8 mouse cellular contexts compared by ENCODE assay signal in the genomic region with DNA sequence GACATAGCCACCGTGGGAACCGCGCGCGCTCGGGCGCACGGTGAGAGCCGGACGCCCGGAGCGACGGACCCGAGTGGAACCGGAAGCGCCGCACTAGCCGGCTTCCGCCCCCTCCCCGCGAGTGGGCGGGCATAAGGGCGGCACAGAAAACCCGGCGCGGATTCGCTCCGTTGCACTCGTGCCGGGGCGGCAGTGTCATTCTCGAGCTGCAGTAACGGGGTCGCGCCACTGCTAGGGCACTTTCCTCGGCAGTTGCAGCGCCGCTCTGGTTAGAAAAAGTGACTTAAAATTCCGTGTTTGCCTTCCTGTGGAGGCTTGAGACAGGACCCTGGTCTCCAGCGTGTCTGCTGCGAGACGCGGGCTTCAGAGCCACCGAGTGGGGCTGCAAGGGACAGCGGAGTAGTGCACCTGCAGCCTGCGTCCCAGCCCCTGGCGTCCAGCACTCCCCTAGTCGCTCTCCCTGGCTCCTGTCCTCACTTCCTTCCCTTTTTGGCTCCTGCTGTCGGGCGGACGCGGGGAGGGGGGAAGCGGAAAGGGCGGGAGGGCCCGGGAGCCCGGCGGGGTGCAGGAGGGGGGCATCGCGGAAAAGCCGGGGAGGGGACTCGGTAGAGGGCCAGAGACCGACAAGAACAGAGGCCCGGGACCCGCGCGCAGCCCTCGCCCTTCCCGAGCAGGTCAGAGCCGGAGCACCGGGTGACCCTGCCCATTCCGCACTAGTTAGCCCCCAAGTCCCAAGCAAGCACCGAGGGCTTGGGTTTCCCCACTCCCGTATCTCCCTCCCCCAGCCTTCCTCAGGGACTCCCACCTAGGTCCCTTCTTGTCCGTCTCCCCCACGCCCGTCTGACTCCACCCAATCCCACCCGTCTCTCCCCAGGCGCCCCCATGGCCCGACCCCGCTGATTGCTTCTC. TPM values are rescaled to one million over a fixed set of nuclear protein-coding genes. Genes with fewer than 3 reads are reported as not detected.
A peak's percentile ranks its signal among the peaks of the same experiment; 100 is the strongest.
DNase-seq lines count a peak whose midpoint lies in the region; ATAC-seq and TF ChIP-seq lines count a peak whose summit lies in the region.

A gene (plus strand): TSS at position 173 of the 909 bp plus-strand sequence.

- H3K4me3 ChIP-seq in brown adipose tissue, adult 24 weeks (ENCODE audit: insufficient read depth, low read depth, low read length): peak within 1 kb of the TSS; percentile 90
- peak within 1 kb of the TSS; percentile 96 for H3K4me3 ChIP-seq in heart, embryonic 13.5 days
- H3K4me3 ChIP-seq in kidney, postnatal 0 days (replicated peaks; ENCODE audit: low read depth, low read length): peak within 1 kb of the TSS; percentile 82
- H3K4me3 ChIP-seq in liver, embryonic 11.5 days (ENCODE audit: low read depth, low read length): peak within 1 kb of the TSS; percentile 91
- peak within 1 kb of the TSS; percentile 82 for H3K4me3 ChIP-seq in myocyte

- no peaks in the 10 kb centered on the region for H3K9me3 ChIP-seq in heart, embryonic 13.5 days
- H3K9me3 ChIP-seq in kidney, postnatal 0 days (replicated peaks; ENCODE audit: low read length): no peaks in the 10 kb centered on the region
- no peaks in the 10 kb centered on the region for H3K9me3 ChIP-seq in liver, embryonic 11.5 days (ENCODE audit: control insufficient read depth, low read length)

- WGBS in heart, embryonic 13.5 days: under 1% methylated on average over 77 of the region's 80 CpGs
- WGBS in kidney, postnatal 0 days: 0% methylated on average over 68 of the region's 80 CpGs
- under 1% methylated on average over 75 of the region's 80 CpGs for WGBS in liver, embryonic 11.5 days

- peak; percentile 40; the same call in 1 of the 2 replicates for TF ChIP-seq CTCF in kidney, postnatal 0 days (IDR thresholded peaks at IDR 0.05; ENCODE audit: low read depth)

- peaks cover 59% of the 10 kb centered on the region for H3K36me3 ChIP-seq in heart, embryonic 13.5 days
- peaks cover 16% of the 10 kb centered on the region for H3K36me3 ChIP-seq in kidney, postnatal 0 days (ENCODE audit: insufficient read depth, low read length)
- peaks cover 11% of the 10 kb centered on the region; the same call in 1 of the 2 replicates for H3K36me3 ChIP-seq in liver, embryonic 11.5 days (ENCODE audit: control insufficient read depth, insufficient read depth, low read length)
- H3K36me3 ChIP-seq in myocyte (ENCODE audit: control insufficient read depth, insufficient read depth): no peaks in the 10 kb centered on the region

- H3K27ac ChIP-seq in brown adipose tissue, adult 24 weeks (replicated peaks; ENCODE audit: low read depth, low read length): peak within 1 kb of the TSS; percentile 92
- peak within 1 kb of the TSS; percentile 99 for H3K27ac ChIP-seq in heart, embryonic 13.5 days (replicated peaks)
- H3K27ac ChIP-seq in kidney, postnatal 0 days: peak within 1 kb of the TSS; percentile 85
- peak within 1 kb of the TSS; percentile 98 for H3K27ac ChIP-seq in liver, embryonic 11.5 days (ENCODE audit: low read depth, low read length)

- H3ac ChIP-seq in myocyte (ENCODE audit: control insufficient read depth, insufficient read length): peak within 1 kb of the TSS; percentile 26

- H3K79me2 ChIP-seq in myocyte (ENCODE audit: control insufficient read depth, insufficient read depth): peaks cover 16% of the 10 kb centered on the region

- peak; percentile 64 for ATAC-seq in CD4-positive, CD25-positive, alpha-beta regulatory T cell, adult 4 months
- ATAC-seq in erythroid progenitor cell, adult 5-6 weeks (replicated peaks; ENCODE audit: low FRiP score, poor library complexity, severe bottlenecking): peak; percentile 89
- peak; percentile 72 for ATAC-seq in heart, embryonic 13.5 days (ENCODE audit: extremely low read depth, insufficient number of reproducible peaks, low FRiP score, low TSS enrichment)
- peak; percentile 85 for ATAC-seq in kidney, postnatal 0 days (replicated peaks; ENCODE audit: low FRiP score, low read depth)
- ATAC-seq in liver, embryonic 11.5 days (replicated peaks; ENCODE audit: low FRiP score): peak; percentile 77

- DNase-seq in kidney, postnatal 0 days (ENCODE audit: low spot score): peak; percentile 91
- peak; percentile 94 for DNase-seq in liver, embryonic 11.5 days (ENCODE audit: low spot score)
- peak; percentile 97 to 99 for DNase-seq in spleen, postnatal 4 days (ENCODE audit: low spot score in 2 of 2)

- peak within 1 kb of the TSS; percentile 98 for H3K9ac ChIP-seq in heart, embryonic 13.5 days
- H3K9ac ChIP-seq in kidney, postnatal 0 days (ENCODE audit: low read depth, low read length): peak within 1 kb of the TSS; percentile 79
- H3K9ac ChIP-seq in liver, embryonic 11.5 days (ENCODE audit: low read depth, low read length): peak within 1 kb of the TSS; percentile 92

- peaks cover 3% of the 10 kb centered on the region; the same call in 1 of the 2 replicates for H3K4me1 ChIP-seq in brown adipose tissue, adult 24 weeks (ENCODE audit: control insufficient read depth, insufficient read depth, insufficient read length, low read length)
- H3K4me1 ChIP-seq in heart, embryonic 13.5 days: peaks cover 25% of the 10 kb centered on the region
- peaks cover 3% of the 10 kb centered on the region; the same call in 1 of the 2 replicates for H3K4me1 ChIP-seq in kidney, postnatal 0 days (replicated peaks; ENCODE audit: insufficient read depth, low read length)
- H3K4me1 ChIP-seq in liver, embryonic 11.5 days (replicated peaks; ENCODE audit: control insufficient read depth, insufficient read depth, low read length): peaks cover 19% of the 10 kb centered on the region

- H3K27me3 ChIP-seq in heart, embryonic 13.5 days (replicated peaks): no peaks in the 10 kb centered on the region
- H3K27me3 ChIP-seq in kidney, postnatal 0 days (ENCODE audit: insufficient read depth, low read length): no peaks in the 10 kb centered on the region
- no peaks in the 10 kb centered on the region for H3K27me3 ChIP-seq in liver, embryonic 11.5 days (replicated peaks; ENCODE audit: control insufficient read depth, insufficient read depth, low read length)
- H3K27me3 ChIP-seq in myocyte (ENCODE audit: control insufficient read depth, insufficient read depth, insufficient read length): no peaks in the 10 kb centered on the region

- peak within 1 kb of the TSS; percentile 100 for H3K4me2 ChIP-seq in heart, embryonic 13.5 days
- peak within 1 kb of the TSS; percentile 100 for H3K4me2 ChIP-seq in kidney, postnatal 0 days (ENCODE audit: low read length)
- H3K4me2 ChIP-seq in liver, embryonic 11.5 days: peak within 1 kb of the TSS; percentile 99
- H3K4me2 ChIP-seq in myocyte (ENCODE audit: low read depth): peak within 1 kb of the TSS; percentile 91

- peak; percentile 64 for TF ChIP-seq POLR2A in myocyte (IDR thresholded peaks at IDR 0.05; ENCODE audit: insufficient read length, low read depth)

TF ChIP-seq in myocyte, 11 proteins besides CTCF, POLR2A, EP300 and RAD21:
- TF ChIP-seq SRF (IDR thresholded peaks at IDR 0.05; ENCODE audit: control insufficient read depth, insufficient read length, low read depth): peak; percentile 68
- no peak for TF ChIP-seq TCF3 (IDR thresholded peaks at IDR 0.05; ENCODE audit: insufficient read length, low read depth)
- TF ChIP-seq POLR2AphosphoS2 (IDR thresholded peaks at IDR 0.05; ENCODE audit: insufficient read length, low read depth): peak; percentile 85
- TF ChIP-seq E2F4 (IDR thresholded peaks at IDR 0.05; ENCODE audit: insufficient read depth): no peak
- peak in 1 of 3 experiments; percentile 46 for TF ChIP-seq MYOG (IDR thresholded peaks at IDR 0.05; ENCODE audit: control insufficient read depth in 1 of 3, insufficient read depth in 1 of 3, insufficient read length in 2 of 3, low read depth in 2 of 3)
- TF ChIP-seq TCF12 (IDR thresholded peaks at IDR 0.05; ENCODE audit: insufficient read depth, poor library complexity, severe bottlenecking): no peak

RNA-seq across cellular contexts. Expression of the gene that starts here (rescaled TPM):
- 10 to 100 TPM; 30.2 to 31.4 TPM for polyA plus RNA-seq in CD4-positive, CD25-positive, alpha-beta regulatory T cell, adult 4 months (2017; shearing (Covaris generic))
- 16.4 and 20.2 TPM in 2 replicates for polyA plus RNA-seq in brown adipose tissue, adult 24 weeks (2012; ENCODE audit: insufficient read depth, insufficient read length, missing spikeins)
- 8.6 and 13.4 TPM in 2 replicates for total RNA-seq in erythroid progenitor cell, adult 5-6 weeks (2015; ENCODE audit: low replicate concordance)
- 11.3 and 29.0 TPM in 2 replicates for total RNA-seq in erythroid progenitor cell, adult 5-6 weeks (2017; ENCODE audit: low replicate concordance)
- polyA plus RNA-seq in heart, embryonic 13.5 days (2015; fragmentation: Nextera tagmentation; extraction: Ambion mirVana): 32.6 and 37.6 TPM in 2 replicates
- 22.2 TPM in 2 replicates for polyA plus RNA-seq in kidney, postnatal 0 days (2015; fragmentation: Nextera tagmentation; extraction: Ambion mirVana)
- 22.1 and 25.6 TPM in 2 replicates for polyA plus RNA-seq in liver, embryonic 11.5 days (2014; fragmentation: Nextera tagmentation; extraction: Ambion mirVana)
- polyA plus RNA-seq in myocyte (2012; fragmentation: generic; extraction: Trizol): 20.1 TPM

Comparison
In these comparisons a context has a peak if more than half of its experiments do, and no peak if none do; other contexts are left out.
1. Peak in every context shown above with its lines: DNase-seq, ATAC-seq, H3K4me3 ChIP-seq and H3K27ac ChIP-seq.